Mouse (Mus musculus): ENCODE data around the gene Trak2. TPM values are rescaled to one million over a fixed set of nuclear protein-coding genes. Genes with fewer than 3 reads are reported as not detected.
A peak's percentile ranks its signal among the peaks of the same experiment; 100 is the strongest.

Gene Trak2
- polyA plus RNA-seq, 1 experiment from 2014 or later = 14.3 TPM

- H3K4me3 ChIP-seq (replicated peaks) = no peak overlapping the region
- 82% methylated on average over 5 of the region's 5 CpGs for WGBS
These were observed 20.7 kb downstream of the Trak2 start for GRCm38 (mm10) chr1:58952526-58952925.

DNA sequence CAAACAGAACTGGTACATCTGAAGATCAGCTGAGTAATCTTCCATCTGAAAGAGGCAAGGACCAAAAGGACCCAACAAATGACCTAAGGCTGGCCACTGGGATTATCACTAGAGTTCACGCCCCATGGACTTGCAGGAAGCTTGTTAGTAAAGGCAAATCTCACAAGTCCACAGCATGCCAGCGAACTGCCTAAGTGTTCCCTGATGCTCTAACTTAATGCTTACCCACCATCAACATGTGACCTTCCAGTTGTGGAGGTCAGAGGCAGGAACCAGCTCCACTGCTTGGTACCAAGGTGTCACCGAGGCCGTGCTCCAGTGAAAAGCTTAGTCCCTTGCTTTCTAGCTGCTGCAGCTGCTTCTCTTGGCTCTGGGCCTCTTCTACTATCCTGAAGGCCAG, 21.4 kb downstream of the Trak2 start:
- Histone ChIP-seq H3K27me3 (no peaks in the 10 kb centered on the region), H3K27ac (peak overlapping the region; percentile 74; the same call in 1 of the 2 replicates), H3K9ac (no peak overlapping the region), H3K4me3 (replicated peaks) (no peak overlapping the region), H3K4me1 (peaks cover 27% of the 10 kb centered on the region), H3K4me2 (no peak overlapping the region), H3K36me3 (no peaks in the 10 kb centered on the region), H3K9me3 (replicated peaks) (no peaks in the 10 kb centered on the region)
- WGBS = 68% methylated on average over 4 of the region's 4 CpGs
- no peak for ATAC-seq (replicated peaks; ENCODE audit: low FRiP score)

More at GRCm38 (mm10) chr1:58952526-58952925, 20.7 kb downstream of the Trak2 start:
- Histone ChIP-seq H3K36me3 (no peaks in the 10 kb centered on the region), H3K27ac (peak overlapping the region; percentile 6; the same call in 1 of the 2 replicates), H3K4me1 (peaks cover 32% of the 10 kb centered on the region), H3K9ac (no peak overlapping the region), H3K27me3 (no peaks in the 10 kb centered on the region), H3K9me3 (replicated peaks) (no peaks in the 10 kb centered on the region), H3K4me2 (no peak overlapping the region)
- no peak for ATAC-seq (replicated peaks; ENCODE audit: low FRiP score)

DNA sequence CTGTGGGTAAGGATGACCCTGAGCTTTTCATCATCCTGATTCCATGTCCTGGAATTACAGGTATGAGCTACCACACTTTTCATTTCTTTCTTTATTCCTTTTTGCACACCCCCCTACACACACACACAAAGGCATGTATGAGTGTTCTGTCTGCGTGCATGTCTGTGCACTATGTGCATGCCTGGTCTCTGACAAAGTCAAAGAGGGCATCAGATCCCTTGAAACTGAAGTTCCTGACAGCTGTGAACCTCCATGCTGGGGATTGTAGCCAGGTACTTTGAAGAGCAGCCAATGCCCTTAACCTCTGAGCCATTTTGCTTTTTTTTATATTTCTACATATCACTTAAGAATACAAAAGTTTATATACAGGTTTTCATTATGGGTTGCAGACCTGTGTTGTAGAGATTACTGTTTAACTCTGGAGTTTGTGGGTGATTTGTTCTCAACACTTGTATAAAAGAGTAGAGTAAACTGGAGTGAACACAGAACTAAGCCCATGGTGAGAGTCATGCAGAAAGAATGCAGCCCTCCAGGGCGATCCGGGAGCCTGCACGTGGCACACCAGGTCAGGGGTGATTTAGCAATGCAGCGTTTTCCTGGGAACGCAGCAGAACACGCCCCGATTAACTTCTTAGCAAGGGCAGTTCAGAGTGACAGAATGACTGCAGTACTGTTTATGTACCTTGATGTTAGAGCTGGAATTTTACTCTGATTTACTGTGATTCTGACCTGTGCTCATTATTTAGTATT, 22.2 kb downstream of the Trak2 start:
- no peak overlapping the region for H3K4me2 ChIP-seq
- H3K4me3 ChIP-seq (replicated peaks) = no peak overlapping the region
- peaks cover 4% of the 10 kb centered on the region for H3K36me3 ChIP-seq
- H3K9me3 ChIP-seq (replicated peaks) = no peaks in the 10 kb centered on the region
- ATAC-seq (replicated peaks; ENCODE audit: low FRiP score) = peak; percentile 78
- WGBS = 14% methylated on average over 8 of the region's 8 CpGs
- H3K9ac ChIP-seq = no peak overlapping the region
- no peaks in the 10 kb centered on the region for H3K27me3 ChIP-seq
- H3K4me1 ChIP-seq = peaks cover 23% of the 10 kb centered on the region
- peak overlapping the region; percentile 74 for H3K27ac ChIP-seq

DNA sequence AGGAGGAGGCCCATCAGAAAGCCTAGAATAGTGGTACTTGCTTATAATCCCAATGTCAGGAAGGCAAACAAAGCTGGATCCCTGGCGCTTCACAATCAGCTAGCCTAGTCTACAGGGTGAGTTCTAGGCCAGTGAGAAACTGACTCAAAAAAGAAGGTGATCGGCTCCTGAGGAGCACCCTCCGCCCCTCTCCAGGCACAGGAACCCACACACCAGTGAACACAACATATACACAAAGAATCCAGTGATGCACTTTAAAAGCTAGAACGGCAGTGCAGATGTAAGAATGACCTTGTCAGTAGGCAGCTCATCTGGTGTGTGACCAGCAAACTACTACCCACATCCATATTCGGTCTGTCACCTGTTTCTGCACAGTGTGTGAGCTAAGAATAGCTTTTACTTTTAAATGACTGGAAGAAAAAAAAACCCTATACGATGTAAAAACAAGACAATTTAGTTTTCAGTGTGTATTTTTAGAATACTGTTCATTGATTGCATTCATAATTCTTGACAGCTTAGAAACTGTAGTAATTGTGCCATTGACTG, 23.6 kb downstream of the Trak2 start:
- ATAC-seq (replicated peaks; ENCODE audit: low FRiP score) = no peak
- WGBS = 83% methylated on average over 6 of the region's 6 CpGs
- H3K27me3 ChIP-seq = no peaks in the 10 kb centered on the region
- no peaks in the 10 kb centered on the region for H3K9me3 ChIP-seq (replicated peaks)
- H3K4me3 ChIP-seq (replicated peaks) = no peak overlapping the region
- H3K36me3 ChIP-seq = peaks cover 18% of the 10 kb centered on the region
- peaks cover 23% of the 10 kb centered on the region for H3K4me1 ChIP-seq
- no peak overlapping the region for H3K4me2 ChIP-seq
- H3K9ac ChIP-seq = no peak overlapping the region
- H3K27ac ChIP-seq = no peak overlapping the region

- Histone ChIP-seq H3K36me3 (peaks cover 24% of the 10 kb centered on the region), H3K27me3 (no peaks in the 10 kb centered on the region), H3K9ac (no peak overlapping the region), H3K4me2 (no peak overlapping the region), H3K9me3 (replicated peaks) (no peaks in the 10 kb centered on the region), H3K4me1 (peaks cover 13% of the 10 kb centered on the region), H3K27ac (no peak overlapping the region), H3K4me3 (replicated peaks) (no peak overlapping the region)
- WGBS = 86% methylated on average over 9 of the region's 9 CpGs
- ATAC-seq (replicated peaks; ENCODE audit: low FRiP score) = no peak
These were observed 26.5 kb downstream of the Trak2 start for GRCm38 (mm10) chr1:58946718-58947117.

DNA sequence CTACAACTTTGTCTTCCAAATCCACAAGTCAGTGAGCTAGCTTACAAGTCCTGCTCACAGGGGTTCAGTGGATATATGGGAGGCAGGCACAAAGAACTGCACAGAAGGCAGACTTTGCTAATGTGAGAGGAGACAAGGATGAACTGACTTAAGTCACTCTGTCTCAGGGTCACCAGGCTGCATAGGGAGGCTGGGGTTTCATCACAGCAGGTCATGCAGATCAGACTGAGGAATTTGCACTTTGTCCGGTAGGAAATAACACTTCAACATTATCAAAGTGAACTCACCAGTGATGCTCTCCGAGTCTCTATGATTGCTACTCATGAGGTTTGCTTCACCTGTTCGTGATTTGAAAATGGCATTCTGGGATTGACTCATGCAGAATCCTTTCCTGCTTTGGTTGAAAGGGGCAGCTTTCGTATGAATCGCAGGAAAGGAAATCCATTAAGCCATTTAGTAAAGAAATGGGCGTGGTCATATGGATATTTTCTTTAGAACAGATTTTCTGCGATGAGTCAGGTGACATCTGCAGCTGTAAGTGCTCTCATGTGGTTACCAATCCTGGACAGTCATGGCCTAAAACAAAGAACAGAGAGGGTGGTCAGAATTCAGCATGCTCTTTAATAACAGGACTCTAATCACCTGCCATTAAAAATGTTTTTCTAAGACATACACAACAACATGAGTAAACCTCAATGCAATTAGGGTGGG, 27.1 kb downstream of the Trak2 start:
- Histone ChIP-seq H3K27ac (no peak overlapping the region), H3K9ac (no peak overlapping the region), H3K4me3 (replicated peaks) (no peak overlapping the region), H3K4me1 (peaks cover 7% of the 10 kb centered on the region), H3K27me3 (no peaks in the 10 kb centered on the region), H3K36me3 (peaks cover 24% of the 10 kb centered on the region), H3K9me3 (replicated peaks) (no peaks in the 10 kb centered on the region), H3K4me2 (no peak overlapping the region)
- WGBS = 86% methylated on average over 7 of the region's 7 CpGs
- ATAC-seq (replicated peaks; ENCODE audit: low FRiP score) = no peak

DNA sequence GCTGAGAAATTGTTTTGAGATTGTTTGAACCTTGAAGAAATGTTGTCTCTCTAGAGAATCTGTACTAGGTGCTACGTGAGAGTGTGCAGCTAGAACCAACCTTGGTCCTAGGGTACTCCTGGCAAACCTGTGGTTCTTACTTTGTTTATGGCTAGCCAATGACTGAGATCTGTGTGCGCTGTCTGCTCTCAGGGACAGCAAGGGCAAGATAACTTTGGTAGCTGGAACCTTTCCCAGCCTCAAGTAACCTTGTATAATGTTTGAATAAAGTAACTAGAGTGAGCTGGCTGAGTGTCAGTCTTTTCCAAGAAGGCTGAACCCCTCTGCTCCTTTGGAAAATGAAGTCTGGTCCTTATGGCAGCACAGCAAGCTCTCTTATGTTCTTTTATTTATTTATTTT, 27.7 kb downstream of the Trak2 start:
- no peak for ATAC-seq (replicated peaks; ENCODE audit: low FRiP score)
- peaks cover 26% of the 10 kb centered on the region for H3K36me3 ChIP-seq
- H3K9ac ChIP-seq = no peak overlapping the region
- peaks cover under 1% of the 10 kb centered on the region for H3K4me1 ChIP-seq
- 93% methylated on average over 2 of the region's 2 CpGs for WGBS
- no peak overlapping the region for H3K4me3 ChIP-seq (replicated peaks)
- no peaks in the 10 kb centered on the region for H3K9me3 ChIP-seq (replicated peaks)
- no peak overlapping the region for H3K4me2 ChIP-seq
- H3K27me3 ChIP-seq = no peaks in the 10 kb centered on the region
- no peak overlapping the region for H3K27ac ChIP-seq

- 91% methylated on average over 9 of the region's 9 CpGs for WGBS
- no peak for ATAC-seq (replicated peaks; ENCODE audit: low FRiP score)
- H3K36me3 ChIP-seq = peaks cover 22% of the 10 kb centered on the region
These were observed 35.6 kb downstream of the Trak2 start for GRCm38 (mm10) chr1:58937606-58938099.

DNA sequence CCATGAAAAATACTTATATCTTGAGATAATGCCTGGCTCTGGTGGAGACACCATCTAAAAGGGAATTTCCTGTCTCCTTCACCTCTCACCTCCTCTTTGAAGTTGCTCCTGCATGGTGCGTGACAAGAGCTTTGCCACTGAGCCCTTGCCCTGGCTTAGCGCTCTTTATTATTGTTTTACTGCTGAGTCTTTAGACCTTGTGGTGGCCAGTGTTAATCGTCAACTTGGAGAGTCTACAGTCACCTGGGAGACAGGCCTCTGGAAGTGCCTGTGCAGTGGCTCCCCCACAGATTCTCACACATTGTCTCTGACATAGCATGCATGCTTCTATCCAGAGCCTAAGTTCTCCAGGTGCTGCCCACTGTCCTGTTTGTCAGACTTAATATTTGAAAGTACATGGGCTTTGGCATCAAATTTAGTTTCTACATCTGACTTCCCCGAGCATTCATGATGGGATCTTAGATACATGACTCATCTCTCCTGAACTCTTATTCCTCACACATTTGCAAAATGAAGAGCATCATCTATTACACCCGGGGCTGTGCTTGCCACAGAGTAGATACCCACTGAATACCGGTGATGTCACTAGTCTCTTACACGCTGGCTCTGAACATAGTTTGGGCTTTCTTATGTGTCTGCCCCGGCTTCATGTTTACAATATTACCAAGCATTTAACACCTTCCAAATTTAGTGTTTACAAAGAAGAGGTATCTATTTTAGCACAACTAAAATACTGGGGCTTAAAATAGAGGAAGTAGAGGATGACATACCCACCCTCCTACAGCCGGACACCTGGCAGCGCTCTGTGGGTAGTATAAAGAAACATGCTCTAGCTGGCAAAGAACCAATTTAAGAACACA, 36.3 kb downstream of the Trak2 start:
- H3K4me1 ChIP-seq = no peaks in the 10 kb centered on the region
- H3K4me3 ChIP-seq (replicated peaks) = no peak overlapping the region
- no peak overlapping the region for H3K9ac ChIP-seq
- H3K27ac ChIP-seq = no peak overlapping the region
- WGBS = 90% methylated on average over 10 of the region's 10 CpGs
- H3K36me3 ChIP-seq = peaks cover 22% of the 10 kb centered on the region
- H3K4me2 ChIP-seq = no peak overlapping the region
- H3K9me3 ChIP-seq (replicated peaks) = no peaks in the 10 kb centered on the region
- ATAC-seq (replicated peaks; ENCODE audit: low FRiP score) = peak; percentile 49; the same call in 1 of the 2 replicates
- no peaks in the 10 kb centered on the region for H3K27me3 ChIP-seq

More at GRCm38 (mm10) chr1:58937606-58938099, 35.6 kb downstream of the Trak2 start:
- Histone ChIP-seq H3K4me3 (replicated peaks) (no peak overlapping the region), H3K4me2 (no peak overlapping the region), H3K27ac (no peak overlapping the region), H3K27me3 (no peaks in the 10 kb centered on the region), H3K4me1 (no peaks in the 10 kb centered on the region), H3K9ac (no peak overlapping the region), H3K9me3 (replicated peaks) (no peaks in the 10 kb centered on the region)

DNA sequence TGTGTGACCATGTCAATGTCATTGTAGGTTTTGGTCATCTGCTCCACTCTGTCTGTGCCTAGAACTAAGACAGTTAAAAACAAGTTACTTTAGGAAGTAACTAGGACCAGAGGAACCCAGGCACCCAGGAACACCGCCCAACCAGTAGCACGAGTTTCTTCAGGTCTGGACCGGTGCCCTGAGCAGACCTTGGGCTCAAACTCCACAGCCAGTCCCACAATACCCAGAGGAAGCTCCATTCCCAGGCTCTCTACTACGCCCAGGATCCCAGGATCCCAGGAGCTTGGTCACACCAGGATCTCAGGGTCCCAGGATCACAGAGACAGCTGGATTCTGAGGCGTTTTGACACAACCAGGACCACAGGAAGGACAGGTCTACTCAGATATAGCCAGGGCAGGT, 46.6 kb downstream of the Trak2 start:
- H3K9ac ChIP-seq = no peak overlapping the region
- 96% methylated on average over 5 of the region's 5 CpGs for WGBS
- H3K4me1 ChIP-seq = no peaks in the 10 kb centered on the region
- no peaks in the 10 kb centered on the region; the same call in 1 of the 2 replicates for H3K9me3 ChIP-seq (replicated peaks)
- ATAC-seq (replicated peaks; ENCODE audit: low FRiP score) = no peak
- H3K36me3 ChIP-seq = peaks cover 33% of the 10 kb centered on the region
- H3K27me3 ChIP-seq = no peaks in the 10 kb centered on the region
- no peak overlapping the region for H3K4me3 ChIP-seq (replicated peaks)
- H3K4me2 ChIP-seq = no peak overlapping the region
- H3K27ac ChIP-seq = no peak overlapping the region

- Histone ChIP-seq H3K4me2 (no peak overlapping the region), H3K36me3 (peaks cover 89% of the 10 kb centered on the region), H3K9me3 (replicated peaks) (no peaks in the 10 kb centered on the region), H3K27me3 (no peaks in the 10 kb centered on the region), H3K9ac (no peak overlapping the region), H3K27ac (no peak overlapping the region), H3K4me1 (no peaks in the 10 kb centered on the region), H3K4me3 (replicated peaks) (no peak overlapping the region)
- ATAC-seq (replicated peaks; ENCODE audit: low FRiP score) = no peak
- 73% methylated on average over 6 of the region's 6 CpGs for WGBS
These were observed 55.7 kb downstream of the Trak2 start for GRCm38 (mm10) chr1:58917566-58917965.

Data from kidney, embryonic 15.5 days (tissue).